Mouse (Mus musculus) limb, embryonic 13.5 days (tissue): Measurements from ENCODE around the gene Grk2. TPM values are rescaled to one million over a fixed set of nuclear protein-coding genes. Genes with fewer than 3 reads are reported as not detected.

ENCODE experiments used
- microRNA-seq: library from miRNA; unstranded; fragments of <30 nt; microRNA quantifications from one replicate; pipeline ENCODE4, GENCODE M21; 2016
- polyA plus RNA-seq: library from polyadenylated mRNA; unstranded; fragments of >200 nt; fragmentation: Nextera tagmentation; extraction: Ambion mirVana; gene quantifications from 2 replicates; pipeline ENCODE4 v1.2.1, GENCODE M21; 2015

The Grk2 gene
- polyA plus RNA-seq, 1 experiment from 2014 or later: 16.5 TPM

Small RNA genes within 50 kb of the gene (microRNA-seq; reads per million reads assigned to microRNA genes)
- gene Mir6985: 0.52 reads per million

Other genes starting within 250 kb of the Grk2 start
- not detected in 2 replicates for gene Gstp3, start 246.7 kb downstream of the Grk2 start, polyA plus RNA-seq
- gene Cabp2, start 224.6 kb downstream of the Grk2 start, polyA plus RNA-seq: not detected in 2 replicates
- 56.8 TPM in 2 replicates for gene Cdk2ap2, start 209.0 kb downstream of the Grk2 start, polyA plus RNA-seq
- 6.6 and 7.3 TPM in 2 replicates for gene Pitpnm1, start 206.2 kb downstream of the Grk2 start, polyA plus RNA-seq
- gene Aip, start 180.4 kb downstream of the Grk2 start, polyA plus RNA-seq: 98.5 and 105 TPM in 2 replicates
- not detected in 2 replicates for gene Gpr152, start 166.4 kb downstream of the Grk2 start, polyA plus RNA-seq
- 0.05 and 0.13 TPM in 2 replicates for gene Cabp4, start 162.2 kb downstream of the Grk2 start, polyA plus RNA-seq
- 137 and 146 TPM in 2 replicates for gene Coro1b, start 157.6 kb downstream of the Grk2 start, polyA plus RNA-seq
- gene Ptprcap, start 152.6 kb downstream of the Grk2 start, polyA plus RNA-seq: 2.7 and 3.6 TPM in 2 replicates
- 63.9 and 65.7 TPM in 2 replicates for gene Rps6kb2, start 142.9 kb downstream of the Grk2 start, polyA plus RNA-seq
- gene Carns1, start 130.7 kb downstream of the Grk2 start, polyA plus RNA-seq: 2.2 and 2.5 TPM in 2 replicates
- gene Tbc1d10c, start 114.9 kb downstream of the Grk2 start, polyA plus RNA-seq: 1.3 and 2.7 TPM in 2 replicates
- 817 and 858 TPM in 2 replicates for gene Ppp1ca, start 114.2 kb downstream of the Grk2 start, polyA plus RNA-seq
- gene Rad9a, start 104.6 kb downstream of the Grk2 start, polyA plus RNA-seq: 36.2 and 38.1 TPM in 2 replicates
- 9.0 and 10.0 TPM in 2 replicates for gene Clcf1, start 92.0 kb downstream of the Grk2 start, polyA plus RNA-seq
- gene AC109138.7, start 91.9 kb downstream of the Grk2 start, polyA plus RNA-seq: not detected in 2 replicates
- 17.6 and 21.4 TPM in 2 replicates for gene Pold4, start 74.3 kb downstream of the Grk2 start, polyA plus RNA-seq
- 15.7 and 16.0 TPM in 2 replicates for gene Ssh3, start 37.0 kb downstream of the Grk2 start, polyA plus RNA-seq
- gene Ankrd13d, start 23.1 kb downstream of the Grk2 start, polyA plus RNA-seq: 13.6 and 14.7 TPM in 2 replicates
- 53.9 TPM in 2 replicates for gene Kdm2a, start 92.1 kb upstream of the Grk2 start, polyA plus RNA-seq
- gene Rhod, start 133.2 kb upstream of the Grk2 start, polyA plus RNA-seq: 51.2 and 53.9 TPM in 2 replicates
- gene Syt12, start 171.2 kb upstream of the Grk2 start, polyA plus RNA-seq: 0.69 and 1.1 TPM in 2 replicates
- not detected in 2 replicates for gene 2010003K11Rik, start 192.4 kb upstream of the Grk2 start, polyA plus RNA-seq
- gene Pcx, start 204.2 kb upstream of the Grk2 start, polyA plus RNA-seq: 22.1 and 22.8 TPM in 2 replicates